Mouse (Mus musculus) testis, postnatal 10 days (tissue): ENCODE results near the gene Irf9.

Experiments used
- DNase-seq: peaks from one replicate; pipeline ENCODE4 v3.0.0; 2021; ENCODE audit warnings: low spot score

Gene Irf9

GRCm38 (mm10) chr14:55580731-55581130 lies 22.6 kb upstream of the Irf9 start:
- no peak for DNase-seq

DNA sequence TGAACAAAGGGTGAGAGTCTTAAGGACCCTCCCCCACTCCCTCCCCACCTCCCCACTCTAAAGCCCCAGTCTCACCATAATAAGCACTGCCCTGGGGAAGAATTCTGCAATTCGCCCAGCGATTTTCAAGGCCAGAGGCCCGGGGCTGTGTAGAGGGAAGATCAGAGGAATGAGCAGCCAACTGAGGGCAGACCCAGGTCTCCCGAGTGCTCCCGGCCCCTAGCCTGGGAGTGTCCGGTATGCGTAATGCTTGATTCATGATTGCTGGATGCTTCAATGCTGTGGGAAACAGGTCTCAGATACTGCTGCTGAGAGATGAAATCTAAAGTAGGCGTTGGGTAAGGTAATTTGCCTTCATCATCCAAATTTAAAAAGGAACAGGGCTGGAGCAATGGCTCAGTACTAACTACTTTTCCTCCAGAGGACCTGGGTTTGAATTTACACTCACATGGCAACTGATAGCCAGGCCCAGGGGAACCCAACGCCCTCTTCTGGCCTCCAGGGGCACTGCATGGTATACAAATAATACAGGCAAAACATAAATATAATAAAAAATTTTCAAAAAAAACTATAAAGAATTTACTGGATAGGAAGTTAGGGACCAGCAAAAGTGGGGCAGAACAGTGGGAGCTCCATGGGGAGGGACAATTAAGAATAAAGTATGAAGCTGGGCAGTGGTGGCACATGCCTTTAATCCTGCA lies 21.2 kb upstream of the Irf9 start:
- no peak for DNase-seq

DNA sequence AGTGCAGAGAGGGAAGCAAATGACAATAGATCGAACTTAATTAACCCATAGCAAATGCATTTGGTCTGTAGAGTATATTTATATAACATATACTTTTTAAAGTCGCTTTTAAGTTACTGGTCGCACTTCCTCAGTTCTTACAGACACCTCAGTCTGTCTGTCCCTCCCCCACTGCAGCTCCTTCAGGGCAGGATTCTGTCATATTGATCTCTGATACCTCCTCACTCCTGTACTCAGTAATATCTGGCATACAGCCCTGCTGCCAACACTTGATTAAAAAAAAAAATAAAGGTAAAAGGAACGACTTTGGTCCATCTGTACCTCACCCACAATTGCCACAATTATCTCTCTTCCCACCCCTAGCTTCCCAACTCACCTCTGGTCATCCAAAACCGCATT lies 19.1 kb upstream of the Irf9 start:
- DNase-seq = no peak

- peak; percentile 83 for DNase-seq
Observed at GRCm38 (mm10) chr14:55584702-55585565, 18.4 kb upstream of the Irf9 start, which contains the start of gene Emc9. Emc9 (minus strand) TSS chr14:55585302.

DNA sequence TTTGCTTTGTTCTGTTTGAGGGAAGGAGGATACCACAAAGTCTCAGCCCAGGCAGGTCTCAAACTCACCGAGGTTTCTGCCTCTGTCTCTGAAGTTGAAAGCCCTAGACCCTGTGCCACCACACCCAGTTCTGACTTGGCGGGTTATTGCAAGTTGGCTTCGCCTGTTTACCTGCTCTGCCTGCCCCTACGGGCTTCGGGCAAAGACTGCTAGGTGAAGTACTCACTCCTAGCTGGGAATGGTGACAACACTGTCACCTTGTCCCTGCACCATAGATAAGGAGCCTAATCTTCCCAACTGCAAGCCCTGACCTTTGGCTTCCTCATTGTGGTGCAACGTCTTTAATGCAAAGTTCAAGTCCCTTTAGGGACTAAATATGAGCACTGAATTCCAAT lies 17.8 kb upstream of the Irf9 start:
- DNase-seq = no peak

GRCm38 (mm10) chr14:55586149-55586548 lies 17.2 kb upstream of the Irf9 start:
- no peak for DNase-seq

DNA sequence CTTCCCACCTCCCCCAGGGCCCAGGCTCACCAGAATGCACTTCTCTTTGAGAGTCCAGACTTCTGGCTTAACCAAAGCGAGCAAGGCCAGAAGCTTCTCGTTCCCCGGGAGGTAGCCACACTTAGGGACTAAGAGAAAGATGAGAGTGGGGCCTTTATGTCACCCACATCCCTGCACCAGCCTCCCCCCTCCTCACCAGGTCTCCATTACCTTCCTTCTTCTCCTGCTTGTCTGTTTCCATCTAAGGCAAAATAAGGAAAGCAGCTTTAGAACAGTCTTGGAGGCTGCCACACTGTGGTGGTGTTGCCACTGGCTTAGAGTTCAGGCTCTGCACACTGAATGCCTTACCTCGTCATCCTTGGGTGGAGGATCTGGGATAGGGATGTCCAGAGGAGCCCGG lies 14.1 kb upstream of the Irf9 start:
- no peak for DNase-seq

DNA sequence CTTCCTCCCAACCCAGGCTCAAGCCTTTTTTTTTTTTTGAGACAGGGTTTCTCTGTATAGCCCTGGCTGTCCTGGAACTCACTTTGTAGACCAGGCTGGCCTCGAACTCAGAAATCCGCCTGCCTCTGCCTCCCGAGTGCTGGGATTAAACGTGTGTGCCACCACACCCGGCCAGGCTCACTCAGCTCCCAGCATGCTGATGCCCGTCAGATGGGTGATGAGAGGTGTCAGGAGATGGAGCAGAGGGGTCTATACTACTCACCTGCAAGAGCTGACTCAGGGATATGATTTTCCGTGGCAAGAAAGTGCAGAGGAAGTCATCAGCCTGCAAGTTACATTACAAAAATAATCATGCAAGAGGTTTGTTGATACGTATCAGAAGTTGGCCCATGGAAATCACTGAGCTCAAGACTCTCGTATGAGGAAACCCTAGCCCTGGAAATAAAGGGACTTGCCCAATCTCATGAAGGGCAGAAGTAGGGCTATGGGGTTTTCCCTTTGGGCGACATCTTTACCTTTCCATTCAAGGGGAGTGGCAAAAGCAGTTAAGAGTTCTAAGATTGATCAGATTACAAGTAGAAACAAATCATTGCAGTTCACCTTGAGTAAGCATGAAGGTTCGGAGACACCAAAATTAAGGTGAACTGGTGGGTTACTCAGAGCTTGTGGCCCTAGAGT lies 13.5 kb upstream of the Irf9 start:
- DNase-seq = no peak

- peak; percentile 92 for DNase-seq
Observed at GRCm38 (mm10) chr14:55590748-55591330, 12.5 kb upstream of the Irf9 start, which contains the start of gene Psme2. Psme2 (minus strand) TSS chr14:55591113.

GRCm38 (mm10) chr14:55591331-55591891 lies 12.0 kb upstream of the Irf9 start, which contains the start of gene Rnf31:
Rnf31 (plus strand) TSS chr14:55591708.
- peak; percentile 91 for DNase-seq

DNA sequence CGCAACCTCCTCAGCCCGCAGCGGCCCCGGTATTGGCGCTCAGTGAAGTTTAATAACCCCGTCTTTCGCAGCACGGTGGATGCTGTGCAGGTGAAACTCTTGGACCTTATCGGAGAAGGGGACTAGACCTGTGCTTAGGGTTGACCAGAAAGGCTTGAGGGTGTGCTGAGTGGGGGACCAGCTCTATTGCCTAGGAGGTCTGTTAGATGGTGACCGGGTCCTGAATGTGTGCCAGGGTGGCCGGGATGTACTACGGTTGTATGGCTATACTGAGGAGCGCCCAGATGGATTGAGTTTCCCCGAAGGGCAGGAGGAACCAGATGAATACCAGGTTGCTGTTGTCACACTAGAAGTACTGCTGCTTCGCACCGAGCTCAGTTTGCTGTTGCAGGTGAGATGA lies 11.1 kb upstream of the Irf9 start:
- no peak for DNase-seq

GRCm38 (mm10) chr14:55596036-55596690 lies 7.2 kb upstream of the Irf9 start:
- no peak for DNase-seq

DNA sequence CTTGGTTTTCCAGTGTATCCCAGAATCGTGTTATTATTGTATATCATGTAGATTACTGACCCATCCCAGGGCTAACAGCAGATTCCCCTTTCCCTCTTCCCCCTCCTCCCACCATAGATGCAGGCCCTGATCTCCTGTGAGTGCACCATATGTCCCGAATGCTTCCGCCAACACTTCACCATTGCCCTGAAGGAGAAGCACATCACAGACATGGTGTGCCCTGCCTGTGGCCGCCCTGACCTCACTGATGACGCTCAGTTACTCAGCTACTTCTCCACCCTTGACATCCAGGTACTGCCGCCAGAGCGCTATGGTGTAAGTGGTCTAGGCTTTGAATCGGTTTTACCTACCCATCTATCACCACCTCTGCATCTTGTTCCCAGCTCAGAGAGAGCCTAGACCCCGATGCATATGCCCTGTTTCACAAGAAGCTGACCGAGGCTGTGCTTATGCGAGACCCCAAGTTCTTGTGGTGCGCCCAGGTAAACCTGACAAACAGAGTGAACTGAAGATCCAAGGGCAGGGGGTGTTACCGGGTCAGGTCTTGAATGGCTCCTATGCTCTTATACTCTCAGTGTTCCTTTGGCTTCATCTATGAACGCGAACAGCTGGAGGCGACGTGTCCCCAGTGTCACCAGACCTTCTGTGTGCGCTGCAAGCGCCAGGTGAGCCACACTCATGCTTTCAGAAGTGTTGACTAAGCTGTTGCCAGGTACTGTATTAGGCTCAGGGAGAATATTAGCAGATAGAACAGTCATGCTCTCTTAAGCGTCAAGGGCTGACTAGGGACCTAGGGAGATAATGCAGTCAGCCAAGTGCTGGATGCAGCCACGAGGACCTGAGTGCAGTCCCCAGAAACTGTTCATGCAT lies 4.6 kb upstream of the Irf9 start:
- no peak for DNase-seq

GRCm38 (mm10) chr14:55603633-55604576 lies 534 bp downstream of the Irf9 start:
- peak; percentile 92 for DNase-seq

DNA sequence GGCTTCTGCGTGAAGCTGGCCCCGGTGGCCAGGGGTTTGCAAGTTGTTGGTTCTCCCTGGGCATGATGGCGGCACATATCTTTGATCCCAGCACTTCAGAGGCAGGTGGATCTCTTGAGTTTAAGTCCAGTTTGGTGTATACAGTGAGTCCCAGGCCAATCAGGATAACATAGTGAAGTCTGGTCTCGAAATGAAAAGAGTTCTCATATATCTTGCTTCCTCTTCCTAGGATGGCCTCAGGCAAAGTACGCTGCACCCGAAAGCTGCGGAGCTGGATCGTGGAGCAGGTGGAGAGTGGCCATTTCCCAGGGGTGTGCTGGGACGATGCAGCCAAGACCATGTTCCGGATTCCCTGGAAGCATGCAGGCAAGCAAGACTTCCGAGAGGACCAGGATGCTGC lies 1.5 kb downstream of the Irf9 start:
- no peak for DNase-seq

DNA sequence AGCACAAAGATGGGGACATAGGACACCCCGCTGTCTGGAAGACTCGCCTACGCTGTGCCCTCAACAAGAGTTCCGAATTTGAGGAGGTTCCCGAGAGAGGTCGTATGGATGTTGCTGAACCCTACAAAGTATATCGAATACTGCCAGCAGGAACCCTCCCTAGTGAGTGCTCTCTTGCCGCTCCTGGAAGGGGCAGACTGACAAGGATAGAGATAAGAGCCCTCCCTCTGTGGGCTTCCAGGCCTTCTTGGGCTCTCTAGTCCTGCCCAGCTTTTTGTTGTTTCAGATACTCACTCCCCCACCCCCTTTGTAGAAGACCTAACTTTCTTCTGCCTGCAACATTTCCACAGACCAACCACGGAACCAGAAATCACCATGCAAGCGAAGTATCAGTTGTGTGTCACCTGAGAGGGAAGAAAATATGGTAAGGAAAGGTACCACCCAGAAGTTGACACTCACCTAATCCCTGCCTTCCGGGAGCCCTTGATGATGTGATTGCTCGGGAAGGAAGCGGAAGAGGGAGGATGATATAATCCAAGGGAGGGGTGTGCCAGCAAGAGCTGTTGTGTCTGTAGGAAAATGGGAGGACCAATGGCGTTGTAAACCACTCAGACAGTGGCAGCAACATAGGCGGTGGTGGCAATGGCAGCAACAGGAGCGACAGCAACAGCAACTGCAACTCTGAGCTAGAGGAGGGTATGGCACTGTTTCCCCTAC lies 2.5 kb downstream of the Irf9 start:
- no peak for DNase-seq

DNA sequence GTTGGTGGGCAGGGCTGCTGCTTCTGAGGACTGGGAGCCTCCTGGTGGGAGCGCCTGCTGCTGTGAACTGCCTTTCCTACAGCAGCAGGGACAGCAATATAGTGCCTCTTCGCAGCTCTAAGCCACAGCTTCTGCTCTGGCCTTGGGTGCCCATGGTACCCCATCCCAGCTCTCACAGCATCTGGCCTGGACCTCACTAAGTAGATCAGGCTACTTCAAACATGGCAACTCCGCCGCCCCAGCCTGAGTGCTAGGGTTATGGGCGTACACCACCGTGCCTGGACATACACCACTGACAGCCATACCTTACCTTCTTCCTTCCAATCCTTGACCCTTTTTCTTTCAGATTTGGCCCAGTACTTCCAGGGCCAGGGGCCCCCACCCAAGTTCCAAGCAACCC lies 5.0 kb downstream of the Irf9 start:
- DNase-seq = no peak

- no peak for DNase-seq
Observed at GRCm38 (mm10) chr14:55613346-55613745, 10.0 kb downstream of the Irf9 start.
